Mouse (Mus musculus) heart, embryonic 13.5 days (tissue): ENCODE measurements around the gene Maneal. TPM values are rescaled to one million over a fixed set of nuclear protein-coding genes. Genes with fewer than 3 reads are reported as not detected.

Experiments
- ATAC-seq: fragments of 200-750 bp; cut with Nextera tagmentation; 2 replicates; pipeline ENCODE4 v1.8.0; 2017; ENCODE audit warnings: moderate TSS enrichment; ENCODE audit not compliant: insufficient number of reproducible peaks, low FRiP score, low TSS enrichment; ENCODE audit errors: extremely low read depth
- H3K27ac ChIP-seq: fragments of 300-500 bp; sonication (generic); replicated peaks from 2 replicates; pipeline ENCODE4 v1.5.1; 2015; ENCODE audit warnings: moderate library complexity, mild to moderate bottlenecking, inconsistent platforms
- H3K27me3 ChIP-seq: fragments of 300-500 bp; sonication (generic); replicated peaks from 2 replicates; pipeline ENCODE4 v1.6.1; 2015; ENCODE audit warnings: mild to moderate bottlenecking, inconsistent platforms
- H3K36me3 ChIP-seq: fragments of 300-500 bp; sonication (generic); 2 replicates; pipeline ENCODE4 v1.6.1; 2015; ENCODE audit warnings: mild to moderate bottlenecking, inconsistent platforms
- H3K4me1 ChIP-seq: fragments of 300-500 bp; sonication (generic); 2 replicates; pipeline ENCODE4 v1.6.1; 2015; ENCODE audit warnings: inconsistent platforms
- H3K4me2 ChIP-seq: fragments of 300-500 bp; sonication (generic); 2 replicates; pipeline ENCODE4 v1.6.1; 2015; ENCODE audit warnings: inconsistent platforms, mild to moderate bottlenecking, moderate library complexity
- H3K4me3 ChIP-seq: fragments of 300-500 bp; sonication (generic); 2 replicates; pipeline ENCODE4 v1.5.1; 2015; ENCODE audit warnings: moderate library complexity, mild to moderate bottlenecking, inconsistent platforms
- H3K9ac ChIP-seq: fragments of 300-500 bp; sonication (generic); 2 replicates; pipeline ENCODE4 v1.6.1; 2015; ENCODE audit warnings: inconsistent platforms, mild to moderate bottlenecking, moderate library complexity
- H3K9me3 ChIP-seq: fragments of 300-500 bp; sonication (generic); 2 replicates; pipeline ENCODE4 v1.6.1; 2016; ENCODE audit warnings: inconsistent platforms
- WGBS: fragments of 180-500 bp; shearing (Covaris S2); methylation state at CpG from one replicate; pipeline ENCODE4 v1.1.7; 2015; ENCODE audit warnings: mixed read lengths; 5-methylcytosine and 5-hydroxymethylcytosine counted together
- polyA plus RNA-seq: library from polyadenylated mRNA; unstranded; fragments of >200 nt; fragmentation: Nextera tagmentation; extraction: Ambion mirVana; gene quantifications from 2 replicates; pipeline ENCODE4 v1.2.1, GENCODE M21; 2015

The Maneal gene
- polyA plus RNA-seq, 1 experiment from 2014 or later: not detected

- Histone ChIP-seq H3K9me3 (no peaks in the 10 kb centered on the region), H3K4me3 (no peak overlapping the region), H3K4me1 (peaks cover 17% of the 10 kb centered on the region), H3K4me2 (no peak overlapping the region), H3K27me3 (no peaks in the 10 kb centered on the region), H3K9ac (no peak overlapping the region), H3K36me3 (peaks cover 59% of the 10 kb centered on the region), H3K27ac (0 out of 2 replicates have a peak overlapping the region, but pooled peaks have one; percentile 42)
- WGBS: 76% methylated on average over 7 of the region's 9 CpGs
- no peak for ATAC-seq
These were observed 52.7 kb downstream of the Maneal start for GRCm38 (mm10) chr4:124809136-124809883.

- H3K4me2 ChIP-seq: no peak overlapping the region
- H3K4me3 ChIP-seq: no peak overlapping the region
- H3K4me1 ChIP-seq: peaks cover 20% of the 10 kb centered on the region
- 0 out of 2 replicates have a peak overlapping the region, but pooled peaks have one; percentile 40 for H3K9ac ChIP-seq
- H3K27ac ChIP-seq: peak overlapping the region; percentile 42; the same call in 1 of the 2 replicates
- H3K27me3 ChIP-seq: no peaks in the 10 kb centered on the region
- ATAC-seq: no peak
- H3K36me3 ChIP-seq: peaks cover 60% of the 10 kb centered on the region
- no peaks in the 10 kb centered on the region for H3K9me3 ChIP-seq
- WGBS: 61% methylated on average over 5 of the region's 5 CpGs
These were observed 53.5 kb downstream of the Maneal start for GRCm38 (mm10) chr4:124808511-124808910.

Other genes starting within 250 kb of the Maneal start
- gene Pou3f1, start 205.4 kb downstream of the Maneal start, polyA plus RNA-seq: 0.15 and 0.28 TPM in 2 replicates
- 48.9 and 50.6 TPM in 2 replicates for gene Utp11, start 168.6 kb downstream of the Maneal start, polyA plus RNA-seq
- gene Fhl3, start 161.5 kb downstream of the Maneal start, polyA plus RNA-seq: 6.7 and 7.4 TPM in 2 replicates
- gene Sf3a3, start 147.4 kb downstream of the Maneal start, polyA plus RNA-seq: 92.4 and 96.2 TPM in 2 replicates
- gene Inpp5b, start 120.3 kb downstream of the Maneal start, polyA plus RNA-seq: 14.1 and 17.6 TPM in 2 replicates
- gene Mtf1, start 60.1 kb downstream of the Maneal start, polyA plus RNA-seq: 10.3 and 10.4 TPM in 2 replicates
- gene Yrdc, start 11.5 kb downstream of the Maneal start, polyA plus RNA-seq: 21.1 and 25.1 TPM in 2 replicates
- 45.8 and 46.6 TPM in 2 replicates for gene 1110065P20Rik, start 11.0 kb downstream of the Maneal start, polyA plus RNA-seq
- 0.05 TPM in 1 of 2 replicates, not detected in the other for gene Epha10, start 18.7 kb upstream of the Maneal start, polyA plus RNA-seq
- 10.0 and 10.5 TPM in 2 replicates for gene 9930104L06Rik, start 74.9 kb upstream of the Maneal start, polyA plus RNA-seq
- gene Cdca8, start 77.1 kb upstream of the Maneal start, polyA plus RNA-seq: 111 and 113 TPM in 2 replicates
- gene Rspo1, start 124.3 kb upstream of the Maneal start, polyA plus RNA-seq: 7.3 and 9.1 TPM in 2 replicates
- gene Gnl2, start 154.4 kb upstream of the Maneal start, polyA plus RNA-seq: 54.8 and 56.4 TPM in 2 replicates
- 0.11 and 0.13 TPM in 2 replicates for gene Dnali1, start 203.5 kb upstream of the Maneal start, polyA plus RNA-seq
- 14.0 and 18.8 TPM in 2 replicates for gene Snip1, start 204.5 kb upstream of the Maneal start, polyA plus RNA-seq
- gene Meaf6, start 223.0 kb upstream of the Maneal start, polyA plus RNA-seq: 42.6 and 43.3 TPM in 2 replicates